Mouse (Mus musculus) ES-Bruce4 (cell line): ENCODE results near the gene 9930104L06Rik. TPM values are rescaled to one million over a fixed set of nuclear protein-coding genes. Genes with fewer than 3 reads are reported as not detected.

Experiments
- H3K27ac ChIP-seq: 2 replicates; pipeline ENCODE4 v1.5.1; 2012; ENCODE audit warnings: low read length, inconsistent platforms; ENCODE audit not compliant: insufficient read depth
- H3K27me3 ChIP-seq: 2 replicates; pipeline ENCODE4 v1.6.1; 2012; ENCODE audit warnings: mild to moderate bottlenecking, low read length, inconsistent platforms; ENCODE audit not compliant: control insufficient read depth, poor library complexity, insufficient read depth, severe bottlenecking
- H3K36me3 ChIP-seq: 2 replicates; pipeline ENCODE4 v1.6.1; 2012; ENCODE audit warnings: inconsistent platforms, mild to moderate bottlenecking, low read length, moderate library complexity; ENCODE audit not compliant: control insufficient read depth, poor library complexity, insufficient read depth, severe bottlenecking
- H3K4me1 ChIP-seq: one replicate; pipeline ENCODE4 v1.8.1; 2011; ENCODE audit warnings: low read length; ENCODE audit not compliant: control insufficient read depth, insufficient read depth
- H3K4me3 ChIP-seq: 2 replicates; pipeline ENCODE4 v1.5.1; 2011; ENCODE audit warnings: low read depth, mild to moderate bottlenecking, low read length
- H3K9ac ChIP-seq: 2 replicates; pipeline ENCODE4 v1.6.1; 2012; ENCODE audit warnings: low read depth, mild to moderate bottlenecking, inconsistent platforms; ENCODE audit not compliant: poor library complexity, severe bottlenecking
- H3K9me3 ChIP-seq: replicated peaks from 2 replicates; pipeline ENCODE4 v1.6.1; 2012; ENCODE audit warnings: mild to moderate bottlenecking, low read length, inconsistent platforms; ENCODE audit not compliant: control insufficient read depth, poor library complexity, insufficient read depth, severe bottlenecking
- CTCF ChIP-seq: IDR thresholded peaks from one replicate; pipeline ENCODE4 v1.8.1; 2011; ENCODE audit warnings: low read depth, low read length
- EP300 ChIP-seq: IDR thresholded peaks from 2 replicates; pipeline ENCODE4 v1.6.1; 2011; ENCODE audit warnings: low read depth, low read length; ENCODE audit not compliant: insufficient read depth
- POLR2A ChIP-seq: IDR thresholded peaks from one replicate; pipeline ENCODE4 v1.8.1; 2011; ENCODE audit warnings: low read length; ENCODE audit not compliant: insufficient read depth
- polyA plus RNA-seq: library from polyadenylated mRNA; stranded (reverse); fragments of >200 nt; gene quantifications from 2 replicates; pipeline ENCODE4 v1.2.4, GENCODE M21; 2011; ENCODE audit warnings: low read depth; ENCODE audit not compliant: missing spikeins, insufficient read depth, insufficient read length

The 9930104L06Rik gene
- polyA plus RNA-seq: 9.5 and 15.2 TPM in 2 replicates

- Histone ChIP-seq H3K4me1 (no peaks in the 10 kb centered on the region), H3K27me3 (no peaks in the 10 kb centered on the region), H3K36me3 (peaks cover 7% of the 10 kb centered on the region; the same call in 1 of the 2 replicates), H3K9me3 (no peaks in the 10 kb centered on the region), H3K4me3 (peak within 1 kb of the TSS; percentile 90), H3K27ac (no peak within 1 kb of the TSS), H3K9ac (peak within 1 kb of the TSS; percentile 75)
- no peak for TF ChIP-seq CTCF
- peak; percentile 12 for TF ChIP-seq POLR2A
These were observed at the start of gene 9930104L06Rik for GRCm38 (mm10) chr4:124936613-124937471. Gene 9930104L06Rik (plus strand): TSS chr4:124937048.

- Histone ChIP-seq H3K27me3 (no peaks in the 10 kb centered on the region; the same call in 1 of the 2 replicates), H3K9me3 (no peaks in the 10 kb centered on the region), H3K36me3 (no peaks in the 10 kb centered on the region), H3K9ac (no peak overlapping the region), H3K27ac (no peak overlapping the region), H3K4me1 (peaks cover 3% of the 10 kb centered on the region), H3K4me3 (no peak overlapping the region)
- TF ChIP-seq CTCF (no peak), EP300 (no peak), POLR2A (no peak)
These were observed 48.1 kb upstream of the 9930104L06Rik start for GRCm38 (mm10) chr4:124888702-124889101.

DNA sequence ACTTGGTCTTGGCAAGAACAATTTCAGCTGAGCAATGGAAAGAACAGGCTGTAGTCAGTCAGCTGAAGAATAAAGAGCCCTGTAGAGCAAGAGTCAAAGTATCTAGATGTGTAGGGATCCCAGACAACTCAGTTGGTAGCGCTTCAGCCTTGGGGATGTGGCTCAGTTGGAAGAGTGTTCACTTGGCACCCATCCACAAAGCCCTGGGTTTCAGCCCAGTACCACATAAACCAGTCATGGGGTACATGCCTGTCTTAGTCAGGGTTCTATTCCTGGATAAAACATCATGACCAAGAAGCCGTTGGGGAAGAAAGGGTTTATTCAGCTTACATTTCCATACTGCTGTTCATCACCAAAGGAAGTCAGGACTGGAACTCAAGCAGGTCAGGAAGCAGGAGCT is 46.9 kb upstream of the 9930104L06Rik start:
- H3K4me3 ChIP-seq: no peak overlapping the region
- peaks cover 3% of the 10 kb centered on the region for H3K4me1 ChIP-seq
- no peaks in the 10 kb centered on the region for H3K36me3 ChIP-seq
- no peaks in the 10 kb centered on the region; the same call in 1 of the 2 replicates for H3K27me3 ChIP-seq
- TF ChIP-seq CTCF (no peak), POLR2A (no peak), EP300 (no peak)
- no peaks in the 10 kb centered on the region for H3K9me3 ChIP-seq
- no peak overlapping the region for H3K27ac ChIP-seq
- no peak overlapping the region for H3K9ac ChIP-seq

GRCm38 (mm10) chr4:124890831-124891230 is 46.0 kb upstream of the 9930104L06Rik start:
- no peak overlapping the region for H3K27ac ChIP-seq
- no peaks in the 10 kb centered on the region for H3K9me3 ChIP-seq
- no peak overlapping the region for H3K4me3 ChIP-seq
- TF ChIP-seq CTCF (no peak), POLR2A (no peak), EP300 (no peak)
- H3K4me1 ChIP-seq: peaks cover 5% of the 10 kb centered on the region
- no peak overlapping the region for H3K9ac ChIP-seq
- H3K36me3 ChIP-seq: no peaks in the 10 kb centered on the region
- peaks cover 2% of the 10 kb centered on the region; the same call in 1 of the 2 replicates for H3K27me3 ChIP-seq

DNA sequence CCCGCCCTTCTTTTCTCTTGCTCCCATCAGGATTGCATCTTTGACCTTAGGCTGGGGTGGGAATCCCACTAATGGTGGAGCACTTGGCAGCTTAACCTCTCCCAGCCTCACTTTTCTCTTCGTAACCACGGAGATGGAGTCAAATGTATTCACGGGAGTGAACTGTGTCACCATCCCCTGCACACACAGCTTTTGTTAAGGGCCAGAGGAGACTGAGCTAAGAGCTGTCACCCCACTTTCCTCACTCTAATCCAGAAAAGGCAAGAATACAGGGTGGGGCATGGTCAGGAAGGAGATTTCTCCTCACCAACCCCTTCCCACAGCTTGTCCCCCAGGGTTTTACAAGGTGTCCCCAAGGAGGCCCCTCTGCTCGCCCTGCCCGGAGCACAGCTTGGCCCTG is 43.1 kb upstream of the 9930104L06Rik start:
- TF ChIP-seq CTCF (no peak), EP300 (no peak), POLR2A (no peak)
- no peaks in the 10 kb centered on the region for H3K9me3 ChIP-seq
- H3K4me3 ChIP-seq: no peak overlapping the region
- peaks cover 5% of the 10 kb centered on the region for H3K4me1 ChIP-seq
- no peak overlapping the region for H3K9ac ChIP-seq
- no peak overlapping the region for H3K27ac ChIP-seq
- H3K36me3 ChIP-seq: no peaks in the 10 kb centered on the region
- H3K27me3 ChIP-seq: 0 out of 2 replicates have a peak, but pooled peaks cover 2% of the 10 kb centered on the region
